Mouse (Mus musculus) cortical plate, adult 2 months (tissue): ENCODE data around the gene Zfp831. TPM values are rescaled to one million over a fixed set of nuclear protein-coding genes. Genes with fewer than 3 reads are reported as not detected.

ENCODE experiments used
- H3K27ac ChIP-seq: fragments of 200-500 bp; 2 replicates; pipeline ENCODE4 v1.5.1; 2012; ENCODE audit warnings: low read length, control low read depth, inconsistent platforms; ENCODE audit not compliant: insufficient read depth
- H3K4me1 ChIP-seq: fragments of 200-500 bp; 2 replicates; pipeline ENCODE4 v1.6.1; 2011; ENCODE audit warnings: low read length; ENCODE audit not compliant: control insufficient read depth, insufficient read depth
- H3K4me3 ChIP-seq: fragments of 200-500 bp; 2 replicates; pipeline ENCODE4 v1.5.1; 2011; ENCODE audit warnings: mild to moderate bottlenecking, low read length, control low read depth; ENCODE audit not compliant: insufficient read depth
- CTCF ChIP-seq: fragments of 200-500 bp; IDR thresholded peaks from 2 replicates; pipeline ENCODE4 v1.5.1; 2011; ENCODE audit warnings: mild to moderate bottlenecking, control low read depth, low read length; ENCODE audit not compliant: insufficient read depth; ENCODE audit errors: extremely low read depth
- POLR2A ChIP-seq: fragments of 200-500 bp; IDR thresholded peaks from 2 replicates; pipeline ENCODE4 v1.6.1; 2011; ENCODE audit warnings: mild to moderate bottlenecking, low read length, control low read depth; ENCODE audit not compliant: insufficient read depth; ENCODE audit errors: extremely low read depth
- polyA plus RNA-seq: library from polyadenylated mRNA; depleted of rRNA; stranded (reverse); fragments of >200 nt; gene quantifications from 2 replicates; pipeline ENCODE4 v1.2.3, GENCODE M21; 2012; rRNA removed

Zfp831 gene
- polyA plus RNA-seq: 5.8 and 6.4 TPM in 2 replicates

DNA sequence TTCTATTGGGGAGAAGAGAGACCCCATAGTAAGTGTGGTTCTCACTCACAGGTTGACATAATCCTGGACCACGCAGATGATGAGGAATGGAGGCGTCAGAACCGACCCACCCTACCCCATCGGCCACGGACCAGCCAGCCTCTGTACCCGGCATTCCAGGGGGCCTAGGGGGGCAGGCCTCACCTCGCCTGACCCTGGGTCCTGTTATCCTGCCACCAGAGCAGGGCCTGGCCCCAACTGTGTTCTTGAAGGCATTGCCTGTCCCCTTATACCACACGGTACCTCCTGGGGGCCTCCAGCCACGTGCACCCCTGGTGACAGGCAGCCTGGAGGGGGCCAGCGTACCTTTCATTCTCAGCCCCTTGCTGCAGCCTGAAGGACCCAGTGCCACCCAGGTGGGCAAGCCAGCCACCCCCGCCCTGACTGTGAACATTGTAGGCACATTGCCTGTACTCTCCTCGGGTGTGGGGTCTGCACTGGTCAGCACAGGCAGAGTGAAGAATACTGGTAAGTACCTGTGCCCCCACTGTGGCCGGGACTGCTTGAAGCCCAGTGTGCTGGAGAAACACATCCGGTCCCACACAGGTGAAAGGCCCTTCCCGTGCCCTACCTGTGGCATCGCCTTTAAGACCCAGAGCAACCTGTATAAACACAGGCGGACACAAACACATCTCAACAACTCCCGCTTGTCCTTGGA is at the start of gene Zfp831:
Gene Zfp831 (plus strand): TSS at position 87 of the 697 bp plus-strand sequence.
- Histone ChIP-seq H3K4me3 (no peak within 1 kb of the TSS), H3K4me1 (no peaks in the 10 kb centered on the region), H3K27ac (no peak within 1 kb of the TSS)
- TF ChIP-seq POLR2A (no peak), CTCF (no peak)

DNA sequence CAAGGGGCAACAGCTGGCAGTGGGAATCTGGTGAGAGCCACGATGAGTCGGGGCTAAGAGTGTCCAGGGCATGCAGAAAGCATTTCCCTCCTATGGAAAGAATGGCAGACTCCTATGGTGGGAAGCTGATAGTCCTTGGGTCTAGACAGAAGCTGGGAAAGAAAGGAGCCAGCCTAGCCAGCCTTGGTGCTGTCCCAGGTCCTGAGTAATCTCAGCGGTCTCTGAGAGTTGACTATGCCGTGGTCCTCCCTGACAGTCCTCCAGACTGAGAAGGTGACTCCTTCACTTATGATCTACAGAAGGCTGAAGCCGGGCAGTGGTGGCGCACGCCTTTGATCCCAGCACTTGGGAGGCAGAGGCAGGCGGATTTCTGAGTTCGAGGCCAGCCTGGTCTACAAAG is 48.4 kb upstream of the Zfp831 start:
- H3K4me3 ChIP-seq: no peak overlapping the region
- no peak overlapping the region for H3K27ac ChIP-seq
- no peak for TF ChIP-seq POLR2A
- no peak for TF ChIP-seq CTCF
- H3K4me1 ChIP-seq: 0 out of 2 replicates have a peak, but pooled peaks cover 2% of the 10 kb centered on the region

DNA sequence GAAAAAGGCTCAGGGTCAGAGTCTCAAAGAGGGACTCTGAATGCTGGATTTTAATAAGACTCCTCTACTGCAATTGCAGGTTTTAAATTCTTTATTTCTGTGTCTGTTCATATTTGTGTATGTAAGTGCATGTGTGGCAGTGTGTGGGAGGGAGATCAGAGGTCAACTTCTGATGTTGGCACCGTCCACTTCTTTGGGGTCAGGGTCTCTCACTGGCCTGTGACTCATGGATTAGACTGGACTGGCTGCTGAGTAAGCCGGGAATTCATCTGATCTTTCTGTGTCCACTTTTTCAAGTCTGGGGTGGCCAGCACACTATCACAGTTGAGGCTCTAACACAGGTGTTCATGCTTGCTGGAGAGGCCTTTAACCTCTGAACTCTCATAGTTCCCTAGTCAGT is 47.7 kb upstream of the Zfp831 start:
- Histone ChIP-seq H3K4me3 (no peak overlapping the region), H3K27ac (no peak overlapping the region), H3K4me1 (peaks cover 2% of the 10 kb centered on the region; the same call in 1 of the 2 replicates)
- no peak for TF ChIP-seq CTCF
- no peak for TF ChIP-seq POLR2A

DNA sequence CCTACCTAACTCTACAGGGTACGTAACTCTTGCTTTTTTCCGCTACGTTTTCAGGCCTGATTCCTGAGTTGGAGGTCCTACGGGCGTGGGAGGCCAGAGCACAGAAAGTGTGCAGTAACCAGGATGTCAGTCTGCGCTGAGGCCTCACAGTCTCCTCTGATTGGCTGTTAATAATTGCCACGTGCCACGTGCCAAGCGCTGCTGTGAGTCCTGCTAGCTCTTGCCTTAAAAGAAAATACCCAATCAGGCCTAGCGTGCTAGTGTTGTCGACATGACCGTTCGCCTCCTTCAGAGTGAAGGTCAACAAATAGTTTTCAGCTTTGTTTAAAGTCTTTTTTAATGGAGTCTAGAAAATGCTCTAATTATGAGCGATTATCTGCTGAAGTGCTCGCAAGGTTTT is 46.9 kb upstream of the Zfp831 start:
- no peak overlapping the region for H3K27ac ChIP-seq
- TF ChIP-seq POLR2A (no peak), CTCF (no peak)
- H3K4me1 ChIP-seq: peaks cover 2% of the 10 kb centered on the region; the same call in 1 of the 2 replicates
- no peak overlapping the region for H3K4me3 ChIP-seq

DNA sequence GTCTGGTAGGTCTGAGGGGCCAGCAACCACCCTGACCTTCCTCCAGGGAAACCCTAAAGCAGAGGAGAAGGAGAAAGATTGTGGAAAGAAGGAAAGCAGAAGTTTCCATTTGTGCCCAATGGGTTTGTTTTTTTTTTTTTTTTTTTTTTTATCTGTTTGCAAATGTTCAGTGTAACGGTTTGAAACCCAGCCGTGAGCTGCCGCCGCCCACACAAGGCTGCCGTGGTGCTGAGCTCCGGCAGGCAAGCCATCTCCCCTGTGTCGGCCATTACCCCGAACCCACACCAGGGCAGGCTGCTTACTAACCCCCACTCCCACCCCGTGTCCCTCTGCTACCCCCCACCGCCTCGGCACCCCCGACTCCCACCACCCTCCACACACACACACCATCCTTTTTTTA is 44.9 kb upstream of the Zfp831 start:
- no peak overlapping the region for H3K27ac ChIP-seq

DNA sequence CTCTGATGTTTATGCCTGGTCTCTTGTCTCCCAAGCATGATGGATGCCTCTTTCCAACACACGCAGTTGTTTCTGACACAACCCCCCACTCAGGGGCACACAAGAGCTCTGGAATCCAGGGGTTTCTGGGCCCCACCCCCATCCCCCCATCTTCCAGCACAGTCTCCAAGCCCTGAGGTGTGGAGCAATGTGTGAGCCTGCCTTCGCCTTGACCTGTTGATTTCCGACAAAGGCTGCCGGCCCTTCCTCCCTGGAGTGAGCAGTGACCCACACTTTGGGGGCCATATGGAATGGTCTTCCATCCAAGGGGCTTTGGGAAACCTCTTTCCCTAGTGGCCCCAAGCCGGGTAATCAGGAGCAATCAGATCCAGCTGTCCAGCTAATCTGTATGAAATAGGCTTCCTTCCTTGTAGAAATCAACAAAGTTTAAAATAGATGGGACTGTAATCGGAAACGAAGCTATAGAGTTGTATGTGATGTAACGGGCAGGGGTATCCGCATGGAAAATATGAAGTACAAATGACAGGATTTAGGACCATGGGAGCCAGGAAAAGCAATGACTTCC is 44.2 kb upstream of the Zfp831 start:
- Histone ChIP-seq H3K4me1 (peaks cover 4% of the 10 kb centered on the region), H3K27ac (peak overlapping the region; percentile 88), H3K4me3 (peak overlapping the region; percentile 79)
- TF ChIP-seq POLR2A (no peak), CTCF (no peak)

More for the DNA sequence above, 44.9 kb upstream of the Zfp831 start:
- Histone ChIP-seq H3K4me3 (peak overlapping the region; percentile 79), H3K4me1 (peaks cover 4% of the 10 kb centered on the region)
- TF ChIP-seq CTCF (no peak), POLR2A (no peak; the same call in 1 of the 2 replicates)

DNA sequence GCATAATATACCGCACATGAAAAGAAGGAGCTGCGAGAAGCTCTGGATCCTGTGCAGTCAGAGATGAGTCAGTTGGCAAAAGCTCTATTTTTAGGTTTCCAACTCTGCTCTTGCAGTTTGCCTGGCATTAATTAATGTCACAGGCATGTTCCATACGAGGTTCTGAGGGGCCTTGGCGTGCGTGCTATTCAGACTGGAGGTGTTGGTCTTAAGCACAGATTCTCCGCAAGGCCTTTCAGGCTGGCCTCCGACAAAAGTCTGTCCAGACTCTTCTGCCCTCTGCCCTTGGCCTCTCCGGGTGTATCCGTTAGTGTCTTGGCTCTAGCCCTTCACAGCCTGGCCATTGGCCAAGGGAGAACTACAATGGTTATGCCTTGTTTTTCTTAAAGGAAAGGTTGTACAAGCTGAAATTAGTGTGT is 43.5 kb upstream of the Zfp831 start:
- Histone ChIP-seq H3K4me1 (peaks cover 4% of the 10 kb centered on the region), H3K27ac (peak overlapping the region; percentile 88), H3K4me3 (peak overlapping the region; percentile 79)
- TF ChIP-seq CTCF (no peak), POLR2A (peak; percentile 61)

DNA sequence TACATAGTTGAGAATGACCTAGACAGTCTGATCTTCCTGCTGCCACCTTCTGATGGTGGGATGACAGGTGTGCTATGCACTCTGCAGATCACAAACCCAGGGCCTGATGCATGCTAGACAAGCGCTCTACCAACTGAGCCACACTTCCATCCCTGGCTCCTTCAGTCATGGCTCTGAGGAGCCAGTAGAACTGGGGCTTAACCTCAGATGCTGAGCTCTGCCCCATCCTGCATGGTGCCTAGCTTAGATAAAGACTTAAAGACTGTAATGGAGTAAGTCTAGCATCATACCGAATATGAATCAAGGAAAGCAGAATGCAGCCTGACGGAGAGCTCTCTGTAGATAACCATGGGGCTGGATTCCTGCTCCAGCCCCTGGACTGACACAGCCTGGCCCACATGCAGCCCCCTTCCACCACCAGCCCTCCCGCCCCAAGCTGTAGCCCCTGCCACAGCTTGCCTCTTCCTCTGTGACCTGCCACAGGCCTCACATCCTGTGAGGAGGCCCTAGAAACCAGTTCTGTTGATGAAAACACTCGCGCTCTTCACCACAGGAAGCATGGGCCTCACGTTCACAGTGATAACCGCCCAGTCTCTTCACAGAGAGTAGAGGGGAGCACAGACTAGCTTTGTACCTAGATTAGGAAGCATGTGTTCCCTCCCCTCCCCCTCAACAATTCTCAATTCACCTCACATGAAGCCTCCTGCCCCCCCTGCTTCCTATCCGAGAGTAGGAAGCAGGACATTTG is 41.2 kb upstream of the Zfp831 start:
- Histone ChIP-seq H3K27ac (no peak overlapping the region), H3K4me1 (peaks cover 4% of the 10 kb centered on the region), H3K4me3 (no peak overlapping the region)
- TF ChIP-seq POLR2A (no peak), CTCF (no peak)

DNA sequence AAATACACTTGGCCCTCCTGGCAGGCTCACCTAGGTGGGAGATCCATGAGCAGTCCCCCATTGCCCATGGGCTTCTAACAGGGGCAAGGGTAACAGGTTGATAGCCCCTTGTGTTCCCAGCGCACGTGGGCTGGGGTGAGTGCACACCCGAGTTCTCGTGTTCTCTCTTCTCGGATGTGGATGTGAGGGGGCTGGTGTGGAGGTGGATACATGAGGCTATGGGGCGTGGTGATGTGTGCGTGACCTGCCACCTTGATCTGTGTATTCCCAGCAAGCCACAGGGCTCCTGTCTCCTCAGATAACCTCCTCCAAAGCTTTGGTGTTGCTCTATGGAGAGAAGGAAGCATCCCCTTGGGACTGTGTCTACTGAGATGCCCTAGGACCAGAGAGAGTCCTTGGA is 40.0 kb upstream of the Zfp831 start:
- peaks cover 2% of the 10 kb centered on the region for H3K4me1 ChIP-seq
- no peak for TF ChIP-seq POLR2A
- TF ChIP-seq CTCF: no peak
- no peak overlapping the region for H3K27ac ChIP-seq
- no peak overlapping the region for H3K4me3 ChIP-seq
